Mouse (Mus musculus) naive thymus-derived CD4-positive, alpha-beta T cell, adult 5 months (primary cell): ENCODE results near the gene Psmd11. TPM values are rescaled to one million over a fixed set of nuclear protein-coding genes. Genes with fewer than 3 reads are reported as not detected.

Experiments
- polyA plus RNA-seq: library from polyadenylated mRNA; unstranded; fragments of 100-300 nt; shearing (Covaris generic); gene quantifications from one replicate; pipeline ENCODE4 v1.2.1, GENCODE M21; 2017

The Psmd11 gene
- polyA plus RNA-seq = 147 TPM

GRCm38 (mm10) chr11:80428381-80429008 is at the start of gene Psmd11:
Psmd11 (plus strand) TSS chr11:80428615.

GRCm38 (mm10) chr11:80383019-80383625 is 45.3 kb upstream of the Psmd11 start, which contains the start of gene Zfp207:
Zfp207 (plus strand) TSS chr11:80383279.

GRCm38 (mm10) chr11:80476222-80477189 is 48.1 kb downstream of the Psmd11 start, which contains the start of gene Cdk5r1:
Cdk5r1 (plus strand) TSS chr11:80477023.

Other genes starting within 250 kb of the Psmd11 start
- gene Rnf135, start 244.8 kb upstream of the Psmd11 start, polyA plus RNA-seq = 2.1 TPM
- 54.1 TPM for gene Rhot1, start 219.6 kb upstream of the Psmd11 start, polyA plus RNA-seq
- 1.6 TPM for gene Rhbdl3, start 127.7 kb upstream of the Psmd11 start, polyA plus RNA-seq
- gene 5730455P16Rik, start 50.6 kb upstream of the Psmd11 start, polyA plus RNA-seq = 10.0 TPM
- 154 TPM for gene Zfp207, start 45.3 kb upstream of the Psmd11 start, polyA plus RNA-seq
- 0.40 TPM for gene Cdk5r1, start 48.4 kb downstream of the Psmd11 start, polyA plus RNA-seq